Mouse (Mus musculus): ENCODE data around the gene Zbp1. TPM values are rescaled to one million over a fixed set of nuclear protein-coding genes. Genes with fewer than 3 reads are reported as not detected.
A peak's percentile ranks its signal among the peaks of the same experiment; 100 is the strongest.

The Zbp1 gene
- total RNA-seq, 2 experiments from 2014 or later, result 0.12 TPM; not detected in 1

GRCm38 (mm10) chr2:173224097-173224496, 5.4 kb upstream of the Zbp1 start:
- DNase-seq (ENCODE audit: extremely low spot score in 1 of 2, low spot score in 2 of 2), result no peak
- intact Hi-C loops (cut with DNase I), result loop anchor here (5.0 kb wide), 1 partner anchor 228 kb away; no protein-coding TSS in a partner anchor

- intact Hi-C loops (cut with DNase I), result loop anchor here (5.0 kb wide), 1 partner anchor 229 kb away; no protein-coding TSS in a partner anchor
These were observed 4.8 kb upstream of the Zbp1 start for GRCm38 (mm10) chr2:173223496-173223895.

GRCm38 (mm10) chr2:173220754-173221153, 2.0 kb upstream of the Zbp1 start:
- DNase-seq (ENCODE audit: extremely low spot score in 1 of 2, low spot score in 2 of 2), result peak in 1 of 2 experiments; percentile 13
- intact Hi-C loops (cut with DNase I), result loop anchor here (5.0 kb wide), 1 partner anchor 232 kb away; no protein-coding TSS in a partner anchor

More at GRCm38 (mm10) chr2:173223496-173223895, 4.8 kb upstream of the Zbp1 start:
- DNase-seq (ENCODE audit: extremely low spot score in 1 of 2, low spot score in 2 of 2), result peak in 1 of 2 experiments; percentile 9

GRCm38 (mm10) chr2:173219256-173219954, 682 bp upstream of the Zbp1 start:
- peak in 1 of 2 experiments; percentile 38 for DNase-seq (ENCODE audit: extremely low spot score in 1 of 2, low spot score in 2 of 2)
- intact Hi-C loops (cut with DNase I), result loop anchor here (2.0 kb wide), 1 partner anchor 327 kb away; no protein-coding TSS in a partner anchor

- DNase-seq (ENCODE audit: extremely low spot score in 1 of 2, low spot score in 2 of 2), result peak in 1 of 2 experiments; percentile 2
- intact Hi-C loops (cut with DNase I), result loop anchor here (2.0 kb wide), 1 partner anchor 329 kb away; no protein-coding TSS in a partner anchor
These were observed 912 bp downstream of the Zbp1 start for GRCm38 (mm10) chr2:173217763-173218258.

- intact Hi-C loops (cut with DNase I), result no loop called here
- peak in 1 of 2 experiments; percentile 9 for DNase-seq (ENCODE audit: extremely low spot score in 1 of 2, low spot score in 2 of 2)
These were observed 1.5 kb downstream of the Zbp1 start for GRCm38 (mm10) chr2:173217246-173217645.

GRCm38 (mm10) chr2:173216840-173217239, 1.9 kb downstream of the Zbp1 start:
- DNase-seq (ENCODE audit: extremely low spot score in 1 of 2, low spot score in 2 of 2), result peak in 1 of 2 experiments; percentile 17
- intact Hi-C loops (cut with DNase I), result no loop called here

- DNase-seq (ENCODE audit: extremely low spot score in 1 of 2, low spot score in 2 of 2), result peak in 1 of 2 experiments; percentile 1
- intact Hi-C loops (cut with DNase I), result no loop called here
These were observed 6.5 kb downstream of the Zbp1 start for GRCm38 (mm10) chr2:173212227-173212626.

- peak in 1 of 2 experiments; percentile 10 for DNase-seq (ENCODE audit: extremely low spot score in 1 of 2, low spot score in 2 of 2)
- intact Hi-C loops (cut with DNase I), result no loop called here
These were observed 9.5 kb downstream of the Zbp1 start for GRCm38 (mm10) chr2:173209091-173209815.

GRCm38 (mm10) chr2:173207051-173207450, 11.7 kb downstream of the Zbp1 start:
- intact Hi-C loops (cut with DNase I), result no loop called here
- peak in 1 of 2 experiments; percentile 4 for DNase-seq (ENCODE audit: extremely low spot score in 1 of 2, low spot score in 2 of 2)

- intact Hi-C loops (cut with DNase I), result no loop called here
- peak in 1 of 2 experiments; percentile 13 for DNase-seq (ENCODE audit: extremely low spot score in 1 of 2, low spot score in 2 of 2)
These were observed 13.1 kb downstream of the Zbp1 start for GRCm38 (mm10) chr2:173205563-173206099.

- peak in 1 of 2 experiments; percentile 7 for DNase-seq (ENCODE audit: extremely low spot score in 1 of 2, low spot score in 2 of 2)
- intact Hi-C loops (cut with DNase I), result no loop called here
These were observed 14.1 kb downstream of the Zbp1 start for GRCm38 (mm10) chr2:173204671-173205070.

GRCm38 (mm10) chr2:173203726-173204125, 15.0 kb downstream of the Zbp1 start:
- peak in 1 of 2 experiments; percentile 3 for DNase-seq (ENCODE audit: extremely low spot score in 1 of 2, low spot score in 2 of 2)
- intact Hi-C loops (cut with DNase I), result no loop called here

- DNase-seq (ENCODE audit: extremely low spot score in 1 of 2, low spot score in 2 of 2), result no peak
- intact Hi-C loops (cut with DNase I), result no loop called here
These were observed 15.6 kb downstream of the Zbp1 start for GRCm38 (mm10) chr2:173202924-173203689.

- intact Hi-C loops (cut with DNase I), result no loop called here
These were observed 23.9 kb downstream of the Zbp1 start for GRCm38 (mm10) chr2:173194796-173195195.

GRCm38 (mm10) chr2:173187182-173187855, 31.4 kb downstream of the Zbp1 start:
- DNase-seq (ENCODE audit: extremely low spot score in 1 of 2, low spot score in 2 of 2), result no peak
- intact Hi-C loops (cut with DNase I), result loop anchor here (10.0 kb wide), 2 partner anchors 1097 to 1717 kb away; partner anchors contain the start of gene Gnas

More at GRCm38 (mm10) chr2:173194796-173195195, 23.9 kb downstream of the Zbp1 start:
- DNase-seq (ENCODE audit: extremely low spot score in 1 of 2, low spot score in 2 of 2), result no peak

GRCm38 (mm10) chr2:173186047-173186943, 32.4 kb downstream of the Zbp1 start:
- peak; percentile 62 to 88 for DNase-seq (ENCODE audit: extremely low spot score in 1 of 2, low spot score in 2 of 2)
- intact Hi-C loops (cut with DNase I), result loop anchor here (1.0 to 10.0 kb wide), 3 partner anchors 376 to 1719 kb away; partner anchors contain the start of gene Gnas
